Mouse (Mus musculus) midbrain, embryonic 14.5 days (tissue): ENCODE results near the gene Hepacam. TPM values are rescaled to one million over a fixed set of nuclear protein-coding genes. Genes with fewer than 3 reads are reported as not detected.

ENCODE experiments used
- ATAC-seq: fragments of 200-750 bp; cut with Nextera tagmentation; 2 replicates; pipeline ENCODE4 v1.8.0; 2017; ENCODE audit warnings: moderate number of reproducible peaks, moderate library complexity; ENCODE audit not compliant: low FRiP score, low TSS enrichment
- DNase-seq: peaks from one replicate; pipeline ENCODE4 v3.0.0-alpha.2; 2015
- H3K27ac ChIP-seq: fragments of 300-500 bp; sonication (generic); replicated peaks from 2 replicates; pipeline ENCODE4 v1.5.1; 2014; ENCODE audit warnings: mild to moderate bottlenecking, low read depth, low read length, moderate library complexity
- H3K27me3 ChIP-seq: fragments of 300-500 bp; sonication (generic); 2 replicates; pipeline ENCODE4 v1.6.1; 2014; ENCODE audit warnings: low read length, control low read depth, mixed read lengths; ENCODE audit not compliant: control insufficient read depth, insufficient read depth
- H3K36me3 ChIP-seq: fragments of 300-500 bp; sonication (generic); 2 replicates; pipeline ENCODE4 v1.6.1; 2014; ENCODE audit warnings: low read length, control low read depth; ENCODE audit not compliant: control insufficient read depth, insufficient read depth
- H3K4me1 ChIP-seq: fragments of 300-500 bp; sonication (generic); 2 replicates; pipeline ENCODE4 v1.6.1; 2014; ENCODE audit warnings: mild to moderate bottlenecking, antibody characterized with exemption, low read length, control low read depth; ENCODE audit not compliant: control insufficient read depth, insufficient read depth
- H3K4me2 ChIP-seq: fragments of 300-500 bp; sonication (generic); 2 replicates; pipeline ENCODE4 v1.6.1; 2014; ENCODE audit warnings: mild to moderate bottlenecking, low read length, moderate library complexity
- H3K4me3 ChIP-seq: fragments of 300-500 bp; sonication (generic); replicated peaks from 2 replicates; pipeline ENCODE4 v1.5.1; 2014; ENCODE audit warnings: low read depth, low read length
- H3K9ac ChIP-seq: fragments of 300-500 bp; sonication (generic); replicated peaks from 2 replicates; pipeline ENCODE4 v1.6.1; 2014; ENCODE audit warnings: mild to moderate bottlenecking, low read length, moderate library complexity
- H3K9me3 ChIP-seq: fragments of 300-500 bp; sonication (generic); 2 replicates; pipeline ENCODE4 v1.6.1; 2016; ENCODE audit warnings: low read length, control low read depth, mixed read lengths; ENCODE audit not compliant: control insufficient read depth
- WGBS: fragments of 180-500 bp; shearing (Covaris S2); extraction: QIAGEN DNeasy Blood & Tissue Kit; methylation state at CpG from one replicate; pipeline ENCODE4 v1.1.7; 2014; 5-methylcytosine and 5-hydroxymethylcytosine counted together
- polyA plus RNA-seq: library from polyadenylated mRNA; unstranded; fragments of >200 nt; fragmentation: Nextera tagmentation; extraction: Ambion mirVana; gene quantifications from 2 replicates; pipeline ENCODE4 v1.2.1, GENCODE M21; 2014

Hepacam gene
- polyA plus RNA-seq, 1 experiment from 2014 or later = 6.1 TPM

- peaks cover 7% of the 10 kb centered on the region; the same call in 1 of the 2 replicates for H3K27me3 ChIP-seq
- no peak for ATAC-seq
- 85% methylated on average over 4 of the region's 4 CpGs for WGBS
- H3K36me3 ChIP-seq = no peaks in the 10 kb centered on the region
- H3K4me1 ChIP-seq = peaks cover 6% of the 10 kb centered on the region; the same call in 1 of the 2 replicates
- no peak overlapping the region for H3K4me3 ChIP-seq
- no peak for DNase-seq
- H3K4me2 ChIP-seq = no peak overlapping the region
- H3K9me3 ChIP-seq = no peaks in the 10 kb centered on the region
- H3K27ac ChIP-seq = no peak overlapping the region
- no peak overlapping the region for H3K9ac ChIP-seq
Measured at GRCm38 (mm10) chr9:37418791-37419190, 51.6 kb downstream of the Hepacam start.

GRCm38 (mm10) chr9:37420676-37421075 lies 53.5 kb downstream of the Hepacam start:
- peak; percentile 92 for DNase-seq
- peak overlapping the region; percentile 53 for H3K4me2 ChIP-seq
- no peaks in the 10 kb centered on the region for H3K36me3 ChIP-seq
- ATAC-seq = peak; percentile 85
- H3K27me3 ChIP-seq = peaks cover 7% of the 10 kb centered on the region; the same call in 1 of the 2 replicates
- no peak overlapping the region for H3K9ac ChIP-seq
- WGBS = 1% methylated on average over 27 of the region's 27 CpGs
- peaks cover 6% of the 10 kb centered on the region; the same call in 1 of the 2 replicates for H3K4me1 ChIP-seq
- peak overlapping the region; percentile 16 for H3K4me3 ChIP-seq
- H3K9me3 ChIP-seq = no peaks in the 10 kb centered on the region
- no peak overlapping the region for H3K27ac ChIP-seq

- H3K36me3 ChIP-seq = no peaks in the 10 kb centered on the region
- no peaks in the 10 kb centered on the region for H3K9me3 ChIP-seq
- no peak overlapping the region for H3K27ac ChIP-seq
- peak overlapping the region; percentile 16 for H3K4me3 ChIP-seq
- peaks cover 6% of the 10 kb centered on the region; the same call in 1 of the 2 replicates for H3K4me1 ChIP-seq
- peaks cover 7% of the 10 kb centered on the region; the same call in 1 of the 2 replicates for H3K27me3 ChIP-seq
- ATAC-seq (peak; percentile 26; the same call in 1 of the 2 replicates), DNase-seq (peak; percentile 45)
- no peak overlapping the region for H3K9ac ChIP-seq
- 18% methylated on average over 12 of the region's 12 CpGs for WGBS
- H3K4me2 ChIP-seq = peak overlapping the region; percentile 53
Measured at GRCm38 (mm10) chr9:37421239-37421638, 54.1 kb downstream of the Hepacam start.

DNA sequence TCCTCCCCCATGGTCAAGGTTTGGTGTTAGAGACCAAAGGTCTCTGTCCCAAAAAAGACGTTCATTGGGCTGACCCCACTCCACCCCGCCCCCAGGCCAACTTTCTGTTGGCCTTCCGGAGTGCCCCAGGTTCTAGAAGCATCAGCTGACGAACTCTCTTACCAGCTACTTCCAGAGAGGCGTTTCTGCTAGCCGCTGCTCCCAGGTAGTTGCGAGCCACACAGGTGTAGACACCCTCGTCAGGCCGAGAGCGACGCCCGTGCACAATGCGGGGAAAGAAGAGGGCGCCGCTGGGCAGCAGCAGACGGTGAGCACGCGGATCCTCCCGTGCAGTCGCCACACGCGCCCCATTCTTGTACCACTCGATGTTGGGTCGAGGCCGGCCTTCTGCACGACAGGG lies 62.2 kb downstream of the Hepacam start:
- peaks cover 62% of the 10 kb centered on the region for H3K27me3 ChIP-seq
- no peaks in the 10 kb centered on the region for H3K36me3 ChIP-seq
- DNase-seq (no peak), ATAC-seq (no peak)
- peaks cover 15% of the 10 kb centered on the region; the same call in 1 of the 2 replicates for H3K4me1 ChIP-seq
- no peaks in the 10 kb centered on the region for H3K9me3 ChIP-seq
- no peak overlapping the region for H3K4me2 ChIP-seq
- no peak overlapping the region for H3K4me3 ChIP-seq
- no peak overlapping the region for H3K9ac ChIP-seq
- H3K27ac ChIP-seq = no peak overlapping the region
- 16% methylated on average over 26 of the region's 26 CpGs for WGBS

DNA sequence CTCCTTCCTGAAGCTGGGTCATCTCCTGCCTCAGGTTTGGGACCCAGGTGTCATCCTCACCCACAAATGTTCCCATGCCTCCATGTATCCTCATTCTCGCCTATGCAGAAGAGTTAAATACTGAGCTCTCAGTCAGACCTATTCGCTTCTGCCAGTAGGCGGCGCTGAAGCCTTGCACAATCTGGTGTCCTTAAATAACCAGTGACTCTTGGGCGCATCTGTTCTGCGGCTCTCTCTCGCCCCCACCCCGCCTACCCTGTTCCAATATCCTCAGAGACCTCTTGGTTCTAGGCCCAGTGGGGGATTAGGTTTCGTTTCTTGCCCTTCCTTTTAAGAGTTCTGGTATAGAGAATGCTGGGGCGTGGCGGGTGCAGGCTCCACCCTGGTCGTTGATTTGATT lies 63.4 kb downstream of the Hepacam start:
- Histone ChIP-seq H3K9ac (no peak overlapping the region), H3K9me3 (no peaks in the 10 kb centered on the region), H3K4me1 (peaks cover 22% of the 10 kb centered on the region; the same call in 1 of the 2 replicates), H3K27ac (no peak overlapping the region), H3K36me3 (no peaks in the 10 kb centered on the region), H3K4me2 (peak overlapping the region; percentile 43), H3K27me3 (peaks cover 73% of the 10 kb centered on the region), H3K4me3 (no peak overlapping the region; the same call in 1 of the 2 replicates)
- DNase-seq (peak; percentile 98), ATAC-seq (peak; percentile 68)
- under 1% methylated on average over 12 of the region's 12 CpGs for WGBS

- no peak; the same call in 1 of the 2 replicates for ATAC-seq
- Histone ChIP-seq H3K9me3 (no peaks in the 10 kb centered on the region), H3K4me1 (peaks cover 22% of the 10 kb centered on the region; the same call in 1 of the 2 replicates), H3K4me3 (peak overlapping the region; percentile 33), H3K27me3 (peaks cover 74% of the 10 kb centered on the region), H3K36me3 (no peaks in the 10 kb centered on the region), H3K27ac (no peak overlapping the region), H3K4me2 (peak overlapping the region; percentile 59), H3K9ac (no peak overlapping the region; the same call in 1 of the 2 replicates)
- WGBS = 2% methylated on average over 16 of the region's 17 CpGs
- peak; percentile 63 for DNase-seq
Measured at GRCm38 (mm10) chr9:37432026-37432666, 65.0 kb downstream of the Hepacam start.

GRCm38 (mm10) chr9:37432720-37433421 lies 65.7 kb downstream of the Hepacam start, which contains the start of gene Robo3:
TSS of gene Robo3 (minus strand) at chr9:37433246.
- peaks cover 71% of the 10 kb centered on the region for H3K27me3 ChIP-seq

GRCm38 (mm10) chr9:37433823-37434560 lies 66.8 kb downstream of the Hepacam start:
- Histone ChIP-seq H3K27me3 (peaks cover 67% of the 10 kb centered on the region), H3K4me3 (no peak overlapping the region), H3K36me3 (no peaks in the 10 kb centered on the region), H3K9me3 (no peaks in the 10 kb centered on the region), H3K9ac (no peak overlapping the region), H3K4me1 (peaks cover 22% of the 10 kb centered on the region; the same call in 1 of the 2 replicates), H3K4me2 (peak overlapping the region; percentile 59; the same call in 1 of the 2 replicates), H3K27ac (no peak overlapping the region)
- WGBS = 2% methylated on average over 18 of the region's 18 CpGs
- DNase-seq = peak; percentile 25
- ATAC-seq = no peak

More at GRCm38 (mm10) chr9:37432720-37433421, 65.7 kb downstream of the Hepacam start, which contains the start of gene Robo3:
- Histone ChIP-seq H3K4me2 (peak within 1 kb of the TSS; percentile 59), H3K36me3 (no peaks in the 10 kb centered on the region), H3K9me3 (no peaks in the 10 kb centered on the region), H3K27ac (no peak within 1 kb of the TSS), H3K4me1 (peaks cover 22% of the 10 kb centered on the region; the same call in 1 of the 2 replicates), H3K9ac (peak within 1 kb of the TSS; percentile 20; the same call in 1 of the 2 replicates), H3K4me3 (peak within 1 kb of the TSS; percentile 33)
- DNase-seq (peak; percentile 40), ATAC-seq (peak; percentile 19; the same call in 1 of the 2 replicates)
- 1% methylated on average over 39 of the region's 40 CpGs for WGBS
